Mouse (Mus musculus) urinary bladder, postnatal 4 days (tissue): ENCODE results near the gene Ube2c.

Source experiments
- DNase-seq, 2 experiments: peaks; one replicate each; pipeline ENCODE4 v3.0.0; 2021 to 2022; ENCODE audit warnings: low spot score in 2 of 2

The Ube2c gene

GRCm38 (mm10) chr2:164761971-164762370, 7.7 kb upstream of the Ube2c start:
- DNase-seq = no peak

- DNase-seq = no peak
Observed at GRCm38 (mm10) chr2:164762593-164762992, 7.1 kb upstream of the Ube2c start.

GRCm38 (mm10) chr2:164765841-164766240, 3.9 kb upstream of the Ube2c start:
- no peak for DNase-seq

- no peak for DNase-seq
Observed at GRCm38 (mm10) chr2:164767812-164768540, 1.7 kb upstream of the Ube2c start.

- DNase-seq = no peak
Observed at GRCm38 (mm10) chr2:164770279-164770678, 581 bp downstream of the Ube2c start.

- DNase-seq = no peak
Observed at GRCm38 (mm10) chr2:164771123-164771522, 1.4 kb downstream of the Ube2c start.

- no peak for DNase-seq
Observed at GRCm38 (mm10) chr2:164773229-164773988, 3.7 kb downstream of the Ube2c start.

- DNase-seq = no peak
Observed at GRCm38 (mm10) chr2:164773989-164774364, 4.3 kb downstream of the Ube2c start.

GRCm38 (mm10) chr2:164776130-164776529, 6.4 kb downstream of the Ube2c start:
- DNase-seq = no peak

- DNase-seq = no peak
Observed at GRCm38 (mm10) chr2:164776801-164777200, 7.1 kb downstream of the Ube2c start.

- DNase-seq = no peak
Observed at GRCm38 (mm10) chr2:164777246-164778014, 7.7 kb downstream of the Ube2c start.

GRCm38 (mm10) chr2:164778015-164778287, 8.3 kb downstream of the Ube2c start:
- no peak for DNase-seq

GRCm38 (mm10) chr2:164778809-164779208, 9.1 kb downstream of the Ube2c start:
- DNase-seq = no peak

- DNase-seq = no peak
Observed at GRCm38 (mm10) chr2:164779481-164780086, 9.9 kb downstream of the Ube2c start, which contains the start of gene Tnnc2. Gene Tnnc2 (minus strand): TSS chr2:164779967.

GRCm38 (mm10) chr2:164781876-164782275, 12.2 kb downstream of the Ube2c start:
- no peak for DNase-seq

- no peak for DNase-seq
Observed at GRCm38 (mm10) chr2:164783926-164784581, 14.4 kb downstream of the Ube2c start.

- no peak for DNase-seq
Observed at GRCm38 (mm10) chr2:164784869-164785420, 15.2 kb downstream of the Ube2c start.

GRCm38 (mm10) chr2:164785481-164786387, 16.0 kb downstream of the Ube2c start, which contains the start of gene Snx21:
Gene Snx21 (plus strand): TSS chr2:164785823.
- DNase-seq = peak; percentile 81 to 89

- no peak for DNase-seq
Observed at GRCm38 (mm10) chr2:164786388-164786885, 16.7 kb downstream of the Ube2c start.

GRCm38 (mm10) chr2:164787032-164787431, 17.3 kb downstream of the Ube2c start:
- no peak for DNase-seq
